ENCODE assay signal across 21 mouse cellular contexts in the genomic region with DNA sequence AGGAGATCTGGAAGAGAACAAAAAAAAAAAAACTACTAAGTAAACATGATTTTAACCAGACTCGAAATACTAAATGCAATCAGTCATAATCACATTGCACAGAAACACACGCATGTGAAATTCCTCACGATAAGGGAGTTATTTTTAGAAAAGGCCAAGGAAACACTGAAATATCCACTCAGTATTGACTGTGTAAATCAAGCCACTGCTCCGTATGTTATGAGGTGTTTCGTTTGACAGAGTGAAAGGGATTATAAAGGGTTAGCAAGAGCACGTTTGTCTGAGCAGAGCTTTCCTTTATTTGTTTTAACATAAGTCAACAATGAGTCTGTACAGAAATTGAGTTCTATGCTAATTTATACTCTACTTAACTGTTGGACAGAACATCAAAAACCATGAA.
DNase-seq lines count a peak whose midpoint lies in the region; ATAC-seq and TF ChIP-seq lines count a peak whose summit lies in the region.
"Had no signal": no experiment of that assay in that cellular context is flagged by ENCODE, and none has a peak within 500 bp of the region (broad histone marks: within the 10 kb centered on the region; RNA-seq: fewer than 3 reads in every experiment).

No protein-coding gene starts in this region.

- no peak for ATAC-seq in heart, embryonic 13.5 days (ENCODE audit: extremely low read depth, insufficient number of reproducible peaks, low FRiP score, low TSS enrichment)
- peak; percentile 52; the same call in 1 of the 2 replicates for ATAC-seq in intestine, embryonic 16.5 days
- ATAC-seq in intestine, embryonic 15.5 days: no peak
- peak; percentile 35; the same call in 1 of the 2 replicates for ATAC-seq in lung, postnatal 0 days
- ATAC-seq in hindbrain, embryonic 16.5 days: no peak
- no peak for ATAC-seq in monocyte, adult 5-6 weeks (replicated peaks; ENCODE audit: insufficient number of reproducible peaks, low FRiP score, low TSS enrichment, poor library complexity, severe bottlenecking)
- ATAC-seq: forebrain, embryonic 13.5 days; liver, embryonic 12.5 days; midbrain, embryonic 15.5 days had no signal

- WGBS in heart, embryonic 13.5 days: 14% methylated on average over 6 of the region's 6 CpGs
- WGBS in heart, embryonic 10.5 days: 52% methylated on average over 6 of the region's 6 CpGs
- 17% methylated on average over 6 of the region's 6 CpGs for WGBS in intestine, embryonic 16.5 days
- 11% methylated on average over 6 of the region's 6 CpGs for WGBS in intestine, embryonic 15.5 days
- WGBS in lung, postnatal 0 days: 9% methylated on average over 6 of the region's 6 CpGs
- 72% methylated on average over 6 of the region's 6 CpGs for WGBS in hindbrain, embryonic 16.5 days

- no peaks in the 10 kb centered on the region for H3K27me3 ChIP-seq in heart, embryonic 13.5 days (replicated peaks)
- H3K27me3 ChIP-seq in heart, embryonic 10.5 days (ENCODE audit: insufficient read depth, poor library complexity, severe bottlenecking): no peaks in the 10 kb centered on the region
- no peaks in the 10 kb centered on the region for H3K27me3 ChIP-seq in intestine, embryonic 16.5 days (replicated peaks; ENCODE audit: control insufficient read depth, insufficient read depth, low read length)
- H3K27me3 ChIP-seq in intestine, embryonic 15.5 days (replicated peaks): no peaks in the 10 kb centered on the region
- H3K27me3 ChIP-seq in lung, postnatal 0 days (replicated peaks; ENCODE audit: insufficient read depth, low read length): no peaks in the 10 kb centered on the region
- no peaks in the 10 kb centered on the region for H3K27me3 ChIP-seq in hindbrain, embryonic 16.5 days (replicated peaks; ENCODE audit: control insufficient read depth, insufficient read depth, low read length)
- H3K27me3 ChIP-seq: embryonic facial prominence, embryonic 12.5 days; forebrain, embryonic 13.5 days; hindbrain, embryonic 12.5 days; limb, embryonic 13.5 days; liver, embryonic 12.5 days; midbrain, embryonic 15.5 days had no signal

- peak overlapping the region; percentile 51 for H3K4me2 ChIP-seq in heart, embryonic 13.5 days
- no peak overlapping the region for H3K4me2 ChIP-seq in intestine, embryonic 16.5 days (ENCODE audit: low read depth, low read length)
- H3K4me2 ChIP-seq in intestine, embryonic 15.5 days (replicated peaks): no peak overlapping the region
- H3K4me2 ChIP-seq in lung, postnatal 0 days (replicated peaks; ENCODE audit: low read depth, low read length): no peak overlapping the region
- no peak overlapping the region for H3K4me2 ChIP-seq in hindbrain, embryonic 16.5 days (ENCODE audit: low read length)
- H3K4me2 ChIP-seq: embryonic facial prominence, embryonic 12.5 days; forebrain, embryonic 13.5 days; hindbrain, embryonic 12.5 days; limb, embryonic 13.5 days; liver, embryonic 12.5 days; midbrain, embryonic 15.5 days had no signal

- no peak overlapping the region for H3K4me3 ChIP-seq in heart, embryonic 13.5 days
- no peak overlapping the region for H3K4me3 ChIP-seq in heart, embryonic 10.5 days
- H3K4me3 ChIP-seq in intestine, embryonic 16.5 days (ENCODE audit: low read length): no peak overlapping the region
- no peak overlapping the region for H3K4me3 ChIP-seq in intestine, embryonic 15.5 days (replicated peaks)
- no peak overlapping the region for H3K4me3 ChIP-seq in lung, postnatal 0 days (ENCODE audit: low read depth, low read length)
- H3K4me3 ChIP-seq in hindbrain, embryonic 16.5 days (ENCODE audit: low read length): no peak overlapping the region
- H3K4me3 ChIP-seq: embryonic facial prominence, embryonic 12.5 days; forebrain, embryonic 13.5 days; hindbrain, embryonic 12.5 days; limb, embryonic 13.5 days; liver, embryonic 12.5 days; midbrain, embryonic 15.5 days had no signal

- peak; percentile 33; the same call in 1 of the 2 replicates for TF ChIP-seq EP300 in lung, postnatal 0 days (IDR thresholded peaks at IDR 0.05)

- no peaks in the 10 kb centered on the region for H3K9me3 ChIP-seq in heart, embryonic 13.5 days
- H3K9me3 ChIP-seq in heart, embryonic 10.5 days: no peaks in the 10 kb centered on the region
- no peaks in the 10 kb centered on the region for H3K9me3 ChIP-seq in intestine, embryonic 16.5 days (ENCODE audit: control insufficient read depth, low read length)
- no peaks in the 10 kb centered on the region for H3K9me3 ChIP-seq in intestine, embryonic 15.5 days
- no peaks in the 10 kb centered on the region for H3K9me3 ChIP-seq in lung, postnatal 0 days (ENCODE audit: low read length)
- H3K9me3 ChIP-seq in hindbrain, embryonic 16.5 days (ENCODE audit: control insufficient read depth, low read length): no peaks in the 10 kb centered on the region
- H3K9me3 ChIP-seq: embryonic facial prominence, embryonic 12.5 days; forebrain, embryonic 13.5 days; hindbrain, embryonic 12.5 days; limb, embryonic 13.5 days; liver, embryonic 12.5 days; midbrain, embryonic 15.5 days had no signal

- H3K4me1 ChIP-seq in heart, embryonic 13.5 days: peaks cover 5% of the 10 kb centered on the region; the same call in 1 of the 2 replicates
- H3K4me1 ChIP-seq in heart, embryonic 10.5 days: no peaks in the 10 kb centered on the region
- no peaks in the 10 kb centered on the region for H3K4me1 ChIP-seq in intestine, embryonic 16.5 days (ENCODE audit: control insufficient read depth, insufficient read depth, low read length)
- H3K4me1 ChIP-seq in intestine, embryonic 15.5 days (replicated peaks): no peaks in the 10 kb centered on the region
- no peaks in the 10 kb centered on the region for H3K4me1 ChIP-seq in lung, postnatal 0 days (ENCODE audit: insufficient read depth, low read depth, low read length)
- H3K4me1 ChIP-seq in hindbrain, embryonic 16.5 days (ENCODE audit: control insufficient read depth, insufficient read depth, low read depth, low read length): no peaks in the 10 kb centered on the region
- H3K4me1 ChIP-seq: embryonic facial prominence, embryonic 12.5 days; forebrain, embryonic 13.5 days; hindbrain, embryonic 12.5 days; limb, embryonic 13.5 days; liver, embryonic 12.5 days; midbrain, embryonic 15.5 days had no signal

- H3K9ac ChIP-seq in heart, embryonic 13.5 days: 0 out of 2 replicates have a peak overlapping the region, but pooled peaks have one; percentile 33
- H3K9ac ChIP-seq in intestine, embryonic 16.5 days (ENCODE audit: low read depth, low read length): no peak overlapping the region
- H3K9ac ChIP-seq in intestine, embryonic 15.5 days: no peak overlapping the region
- no peak overlapping the region for H3K9ac ChIP-seq in lung, postnatal 0 days (replicated peaks; ENCODE audit: low read depth)
- no peak overlapping the region for H3K9ac ChIP-seq in hindbrain, embryonic 16.5 days (ENCODE audit: low read depth, low read length)
- H3K9ac ChIP-seq: embryonic facial prominence, embryonic 12.5 days; forebrain, embryonic 13.5 days; hindbrain, embryonic 12.5 days; limb, embryonic 13.5 days; liver, embryonic 12.5 days; midbrain, embryonic 15.5 days had no signal

- no peaks in the 10 kb centered on the region for H3K36me3 ChIP-seq in heart, embryonic 13.5 days
- no peaks in the 10 kb centered on the region for H3K36me3 ChIP-seq in heart, embryonic 10.5 days
- H3K36me3 ChIP-seq in intestine, embryonic 16.5 days (ENCODE audit: control insufficient read depth, insufficient read depth, low read length): no peaks in the 10 kb centered on the region
- H3K36me3 ChIP-seq in intestine, embryonic 15.5 days: no peaks in the 10 kb centered on the region
- no peaks in the 10 kb centered on the region for H3K36me3 ChIP-seq in lung, postnatal 0 days (ENCODE audit: insufficient read depth, low read length)
- no peaks in the 10 kb centered on the region for H3K36me3 ChIP-seq in hindbrain, embryonic 16.5 days (ENCODE audit: control insufficient read depth, insufficient read depth, low read length)
- H3K36me3 ChIP-seq: embryonic facial prominence, embryonic 12.5 days; hindbrain, embryonic 12.5 days; limb, embryonic 13.5 days; liver, embryonic 12.5 days; midbrain, embryonic 15.5 days had no signal

- DNase-seq in heart, embryonic 10.5 days (ENCODE audit: low spot score): no peak
- peak; percentile 20 for DNase-seq in lung, postnatal 0 days (ENCODE audit: low spot score)
- DNase-seq in lung, postnatal 25 days (ENCODE audit: low spot score): no peak
- DNase-seq: adrenal gland, postnatal 10 days; cerebellum, adult 18-20 months; cerebellum, postnatal 14 days; gastrocnemius, postnatal 10 days; heart, postnatal 10 days; layer of hippocampus, adult 9-11 months; lung, postnatal 4 days had no signal

- peak overlapping the region; percentile 39; the same call in 1 of the 2 replicates for H3K27ac ChIP-seq in heart, embryonic 13.5 days (replicated peaks)
- H3K27ac ChIP-seq in heart, embryonic 10.5 days: no peak overlapping the region
- H3K27ac ChIP-seq in intestine, embryonic 16.5 days (ENCODE audit: low read length): no peak overlapping the region
- no peak overlapping the region for H3K27ac ChIP-seq in intestine, embryonic 15.5 days
- H3K27ac ChIP-seq in lung, postnatal 0 days (ENCODE audit: low read length): no peak overlapping the region
- no peak overlapping the region for H3K27ac ChIP-seq in hindbrain, embryonic 16.5 days (ENCODE audit: low read depth, low read length)
- H3K27ac ChIP-seq: embryonic facial prominence, embryonic 12.5 days; forebrain, embryonic 13.5 days; hindbrain, embryonic 12.5 days; limb, embryonic 13.5 days; liver, embryonic 12.5 days; midbrain, embryonic 15.5 days had no signal

- no peak for TF ChIP-seq CTCF in lung, postnatal 0 days (IDR thresholded peaks at IDR 0.05)

Comparison
In these comparisons a context has a peak if more than half of its experiments do, and no peak if none do; other contexts are left out.
1. ATAC-seq: peak in intestine, embryonic 16.5 days (single experiment) and lung, postnatal 0 days (single experiment); none in heart, embryonic 13.5 days (single experiment), intestine, embryonic 15.5 days (single experiment), hindbrain, embryonic 16.5 days (single experiment) and monocyte, adult 5-6 weeks (single experiment).